Mouse (Mus musculus): ENCODE measurements around the gene Slc9a2.
"Not testable (repeated sequence)": the region's sequence is repeated elsewhere in the genome, so short reads cannot be mapped to it uniquely, and the experiment has no call there.

Gene Slc9a2

DNA sequence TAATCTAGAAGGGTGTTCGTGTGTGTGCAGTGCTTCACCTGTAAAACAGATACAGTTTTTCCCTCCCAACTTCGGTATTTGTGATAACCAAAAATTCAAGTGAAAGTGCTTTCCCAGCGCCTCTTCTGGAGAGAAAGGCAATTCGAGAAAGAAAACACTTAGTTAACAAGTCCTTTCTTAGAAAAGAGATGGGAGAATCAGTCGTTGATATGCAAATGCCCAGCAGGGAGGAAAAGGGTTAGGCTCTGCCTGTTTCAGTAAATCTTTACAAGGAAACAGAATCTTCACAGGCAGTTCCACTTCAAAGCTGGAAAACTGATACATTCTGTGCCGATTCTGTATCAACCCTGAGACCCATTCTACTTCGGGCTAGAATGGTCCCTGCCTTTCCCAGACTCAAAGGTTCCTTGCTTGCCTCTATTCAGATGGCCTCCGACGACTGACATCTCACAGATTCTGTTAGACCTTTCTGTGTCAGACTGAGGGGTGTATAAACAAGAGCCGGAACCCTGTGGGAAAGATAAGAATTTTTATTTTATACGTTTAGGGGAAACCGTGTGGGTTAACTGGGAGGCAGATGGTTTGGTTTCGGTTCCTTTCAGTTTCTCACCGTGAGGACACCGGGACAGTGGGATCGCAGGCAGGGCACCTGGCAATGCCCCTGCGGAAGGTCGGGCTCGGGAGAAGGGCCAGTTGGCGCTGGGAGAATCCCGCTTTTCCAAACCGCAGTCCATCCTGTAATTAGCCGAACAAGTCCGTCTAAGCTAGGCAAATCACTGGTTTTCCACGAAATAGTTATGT lies at the start of gene Slc9a2:
TSS of gene Slc9a2 (plus strand) at position 508 of the 801 bp plus-strand sequence.
- DNase-seq (ENCODE audit: low read depth, low spot score): peak; percentile 16

DNA sequence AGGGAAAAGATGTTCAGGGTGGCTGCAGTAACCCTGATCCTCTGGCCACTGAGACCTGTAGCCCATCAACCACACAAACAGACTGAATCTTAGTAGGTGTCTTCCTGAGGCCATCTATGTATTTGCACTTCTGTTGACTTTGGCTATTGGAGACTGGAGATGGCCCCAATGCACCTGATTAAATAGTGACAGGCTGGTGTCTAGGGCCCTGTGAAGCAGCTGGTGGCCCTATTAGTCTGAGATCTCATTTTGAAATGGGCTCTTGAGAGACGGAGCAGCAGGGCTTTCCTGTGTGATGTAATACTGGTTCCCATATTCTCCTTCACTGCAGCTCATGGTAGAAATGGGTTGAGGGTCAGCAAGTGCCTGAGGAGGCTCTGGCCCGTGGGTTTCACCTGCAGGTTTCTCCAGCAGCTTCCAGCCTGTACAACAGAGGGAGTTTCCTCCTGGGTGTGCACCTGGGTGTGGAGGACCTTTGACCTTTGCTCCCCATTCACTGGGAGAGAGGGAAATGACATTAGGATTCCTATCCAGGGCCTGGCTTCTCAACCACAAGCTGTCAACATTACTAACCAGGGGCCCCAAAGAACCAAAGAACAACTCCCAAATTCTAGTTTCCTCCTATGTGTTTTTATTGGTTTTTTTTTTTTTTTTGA lies 47.8 kb upstream of the Slc9a2 start:
- no peak for DNase-seq (ENCODE audit: low read depth, low spot score)

DNA sequence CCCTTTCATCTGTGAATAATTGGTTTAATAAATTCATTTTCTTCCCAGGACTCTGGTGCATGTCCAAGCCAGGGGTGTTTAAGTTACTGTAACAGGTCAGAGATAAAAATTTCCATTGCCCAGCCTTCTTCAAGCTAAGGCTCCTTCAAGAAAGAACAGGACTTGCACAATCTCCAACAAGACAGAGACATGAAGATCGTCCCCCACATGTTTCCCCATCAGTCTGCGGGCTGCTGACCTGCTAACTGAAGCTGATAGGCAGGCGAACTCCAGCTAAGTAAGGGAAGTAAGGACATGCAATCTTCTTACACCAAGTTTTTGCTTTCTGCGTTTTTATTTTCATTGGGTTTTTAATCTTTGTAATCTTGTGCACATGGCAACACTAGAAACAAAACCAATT lies 45.8 kb upstream of the Slc9a2 start:
- no peak for DNase-seq (ENCODE audit: low read depth, low spot score)

DNA sequence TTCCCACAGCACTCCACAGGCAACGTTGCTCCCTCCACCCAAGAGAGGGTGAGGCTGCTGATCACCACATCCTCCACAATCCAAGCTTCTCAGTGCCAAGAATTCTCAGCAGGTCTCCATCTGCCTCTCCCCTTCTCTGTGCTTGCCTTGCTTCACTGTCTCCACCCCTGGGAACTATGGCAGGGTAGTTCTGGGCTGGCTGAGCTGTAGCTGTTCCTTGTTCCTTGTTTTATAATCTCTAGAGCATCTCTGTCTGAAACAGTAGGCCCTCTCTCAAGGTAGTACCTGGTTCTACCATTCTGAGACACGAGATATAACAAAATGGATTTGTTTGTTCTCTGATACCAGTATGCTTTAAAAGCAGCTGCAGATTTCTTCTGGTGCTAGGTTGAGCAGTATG lies 32.1 kb upstream of the Slc9a2 start:
- no peak for DNase-seq (ENCODE audit: low read depth, low spot score)

DNA sequence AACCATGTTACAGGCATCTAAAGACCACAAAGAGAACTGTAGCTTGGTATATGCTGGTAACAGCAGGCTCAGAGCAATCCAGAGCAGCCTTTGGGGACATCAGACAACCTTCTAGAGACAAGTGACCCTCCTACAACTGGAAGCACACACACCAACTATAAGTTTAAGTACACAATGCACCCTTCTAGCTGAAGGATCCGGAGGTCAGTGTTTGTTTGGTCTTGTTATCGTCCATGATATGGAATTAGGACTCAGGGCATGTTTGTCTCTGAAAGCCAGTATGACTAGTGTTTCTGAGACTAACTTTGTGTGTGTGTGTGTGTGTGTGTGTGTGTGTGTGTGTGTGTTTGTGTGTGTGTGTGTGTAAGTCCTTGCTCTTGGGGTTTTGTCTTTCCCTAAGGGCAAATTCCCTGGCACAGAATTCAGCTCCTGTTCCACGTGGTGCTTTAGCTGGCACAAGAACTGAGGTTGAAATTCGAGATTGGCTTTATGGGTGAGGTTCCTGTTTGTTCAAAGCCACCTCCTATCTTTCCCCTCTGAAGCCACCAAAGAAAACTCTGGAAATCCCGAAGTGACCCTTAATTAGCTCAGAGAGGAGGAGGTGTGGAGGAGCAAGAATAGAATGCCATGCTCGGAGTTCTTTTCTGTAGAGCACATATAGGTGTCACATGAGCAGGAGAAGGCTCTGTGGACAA lies 29.4 kb upstream of the Slc9a2 start:
- DNase-seq (ENCODE audit: low read depth, low spot score): no peak

DNA sequence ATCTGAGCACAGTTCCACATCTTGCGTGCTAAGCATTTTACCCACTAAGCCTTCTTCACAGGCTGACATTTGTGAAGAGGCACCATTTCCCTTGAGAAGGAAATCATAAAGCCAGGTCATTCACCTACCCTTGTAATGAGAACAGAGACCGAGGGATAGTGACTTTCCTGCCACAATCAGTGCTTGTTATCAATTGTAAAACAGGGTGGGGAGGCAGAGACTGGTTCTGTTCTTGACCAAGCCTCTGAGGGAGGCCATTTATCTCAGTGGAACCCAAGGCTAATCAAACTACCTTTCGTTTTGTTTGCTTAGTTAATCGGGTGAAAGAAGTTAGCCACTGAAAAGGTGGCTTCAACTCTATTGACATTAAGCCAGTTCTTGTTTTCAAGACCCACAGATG lies 23.3 kb upstream of the Slc9a2 start:
- DNase-seq (ENCODE audit: low read depth, low spot score): no peak

DNA sequence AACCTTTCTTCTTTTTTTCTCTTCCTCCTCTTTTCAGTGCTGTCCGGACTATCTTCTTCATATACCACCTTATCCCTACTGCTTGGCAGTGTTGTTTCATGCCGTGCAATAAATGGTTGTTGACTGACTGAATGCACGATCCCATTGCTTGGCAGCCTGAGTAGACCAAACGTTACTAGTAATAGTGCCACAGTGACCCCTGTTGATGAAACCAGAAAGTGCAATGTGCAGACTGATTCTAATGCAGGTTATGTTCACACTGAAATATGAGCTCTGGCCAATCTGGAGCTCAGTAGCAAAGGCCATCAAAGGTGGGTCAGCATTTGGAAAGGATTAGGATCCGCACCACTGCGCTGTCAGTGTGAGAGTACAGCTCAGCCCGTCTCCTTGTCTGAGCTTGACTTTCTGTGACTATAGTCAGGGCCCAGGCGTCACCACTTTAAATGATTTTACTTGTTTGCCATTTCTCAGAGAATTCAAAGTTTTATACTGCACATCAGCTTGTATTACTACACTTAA lies 22.3 kb upstream of the Slc9a2 start:
- peak; percentile 22 for DNase-seq (ENCODE audit: low read depth, low spot score)

DNA sequence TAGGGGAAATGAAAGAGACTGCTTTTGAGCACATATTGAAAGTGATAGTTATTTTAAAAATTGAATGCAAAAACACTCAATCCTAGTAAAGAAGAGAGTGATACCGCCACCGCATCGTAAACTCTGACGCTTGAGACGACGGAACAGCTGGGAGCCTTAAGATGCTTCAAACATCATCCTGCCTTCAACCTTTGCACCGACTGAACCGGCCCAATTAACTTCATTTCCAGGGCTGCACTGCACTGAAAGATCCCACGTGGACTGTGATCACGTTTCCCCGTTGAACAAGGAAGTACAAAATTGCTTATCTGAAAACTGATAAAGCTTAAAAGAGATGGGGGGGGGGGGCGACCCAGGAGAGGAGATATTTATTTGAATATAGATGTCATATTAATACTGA lies 21.4 kb upstream of the Slc9a2 start:
- no peak for DNase-seq (ENCODE audit: low read depth, low spot score)

DNA sequence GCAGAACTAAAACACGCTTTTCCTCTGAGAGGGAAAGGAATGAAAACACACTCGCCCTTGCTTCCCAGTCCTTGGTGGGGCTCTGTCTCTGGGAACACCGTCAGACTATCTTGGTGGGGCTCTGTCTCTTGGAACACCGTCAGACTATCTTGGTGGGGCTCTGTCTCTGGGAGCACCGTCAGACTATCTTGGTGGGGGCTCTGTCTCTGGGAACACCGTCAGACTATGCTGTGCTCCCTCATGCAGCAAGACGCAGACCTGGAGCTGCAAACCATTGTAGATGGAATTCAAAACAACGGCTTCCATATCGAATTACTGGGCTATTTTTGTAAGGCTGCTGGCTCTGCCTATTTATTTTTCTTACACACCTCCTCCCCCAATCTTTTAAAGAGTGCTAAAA lies 20.9 kb upstream of the Slc9a2 start:
- DNase-seq (ENCODE audit: low read depth, low spot score): no peak

DNA sequence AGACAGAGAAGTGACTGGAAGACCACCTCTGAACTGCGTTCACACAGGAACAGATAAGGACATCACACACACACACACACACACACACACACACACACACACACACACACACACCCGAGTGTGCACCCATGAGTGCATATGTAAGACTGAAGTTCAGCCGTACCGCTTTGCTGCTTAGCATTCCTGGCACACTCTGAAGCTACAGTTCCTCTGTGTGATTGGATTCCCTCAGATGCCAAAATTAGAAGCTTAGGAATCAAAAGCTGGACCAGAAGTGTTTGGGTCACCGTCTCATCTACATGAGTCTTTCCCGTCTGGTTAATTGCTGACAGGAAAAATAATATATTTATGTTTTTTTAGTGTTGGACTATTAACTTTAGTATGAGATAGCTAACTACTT lies 19.5 kb upstream of the Slc9a2 start:
- DNase-seq (ENCODE audit: low read depth, low spot score): no peak

DNA sequence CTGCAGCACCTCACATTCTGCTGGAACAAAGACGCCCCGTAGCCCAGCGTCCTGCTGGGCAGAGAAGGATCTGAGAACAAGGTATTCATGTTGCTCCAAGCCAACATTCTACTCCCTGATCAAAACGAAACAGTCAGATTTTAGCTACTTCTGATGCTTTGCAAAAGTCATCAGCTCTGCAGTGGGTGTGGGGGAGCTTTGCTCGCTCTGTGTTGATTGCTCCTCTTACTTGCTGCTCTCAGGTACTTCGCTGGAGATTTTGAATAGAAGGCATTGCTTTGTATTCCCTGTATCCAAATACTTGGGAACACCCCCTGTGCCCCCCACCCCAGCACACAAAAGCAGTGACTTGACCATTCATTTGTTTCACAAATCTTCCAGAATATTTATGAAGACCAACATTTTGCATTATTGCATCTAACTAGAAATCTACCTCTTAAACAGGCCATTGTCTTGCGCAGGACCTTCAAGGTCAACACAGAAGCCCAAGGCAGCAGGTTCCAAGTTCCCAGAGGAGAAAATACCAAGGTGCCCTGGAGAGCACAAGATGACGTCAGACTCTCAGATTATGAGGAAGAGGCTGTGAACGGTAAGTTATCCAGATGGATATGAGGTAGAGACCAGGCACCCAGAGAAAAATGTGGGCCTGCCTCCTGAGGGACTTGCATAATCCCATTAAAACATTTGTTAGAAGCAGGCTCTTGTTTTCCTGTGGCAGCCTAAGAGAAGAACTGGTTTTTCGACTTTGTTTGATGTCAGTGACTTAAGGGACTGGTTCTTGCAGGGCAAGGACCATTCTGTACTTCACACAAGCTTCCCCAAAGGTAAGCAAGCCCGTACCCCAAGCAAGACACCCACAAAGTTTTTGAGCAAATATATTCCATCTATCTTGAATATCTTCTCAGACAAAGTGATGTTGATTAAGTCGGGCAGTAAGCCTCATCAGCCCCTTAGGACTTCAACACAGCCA lies 14.7 kb upstream of the Slc9a2 start:
- no peak for DNase-seq (ENCODE audit: low read depth, low spot score)

DNA sequence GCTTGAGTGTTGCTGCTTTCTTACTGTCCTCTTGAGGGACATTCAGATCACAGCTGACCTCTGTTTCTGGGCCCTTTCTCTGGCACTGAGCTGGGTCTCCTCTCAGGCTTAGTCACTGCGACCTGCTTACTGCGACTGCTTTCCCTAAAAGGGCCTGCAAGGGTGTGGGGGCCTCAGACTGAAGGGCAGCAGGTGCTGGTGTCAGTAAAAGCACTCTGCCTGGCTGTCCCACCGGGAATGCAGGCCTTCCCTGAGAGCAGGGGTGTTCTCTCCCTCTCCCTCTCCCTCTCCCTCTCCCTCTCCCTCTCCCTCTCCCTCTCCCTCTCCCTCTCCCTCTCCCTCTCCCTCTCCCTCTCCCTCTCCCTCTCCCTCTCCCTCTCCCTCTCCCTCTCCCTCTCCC lies 12.9 kb upstream of the Slc9a2 start:
- not testable (repeated sequence) for DNase-seq (ENCODE audit: low read depth, low spot score)

DNA sequence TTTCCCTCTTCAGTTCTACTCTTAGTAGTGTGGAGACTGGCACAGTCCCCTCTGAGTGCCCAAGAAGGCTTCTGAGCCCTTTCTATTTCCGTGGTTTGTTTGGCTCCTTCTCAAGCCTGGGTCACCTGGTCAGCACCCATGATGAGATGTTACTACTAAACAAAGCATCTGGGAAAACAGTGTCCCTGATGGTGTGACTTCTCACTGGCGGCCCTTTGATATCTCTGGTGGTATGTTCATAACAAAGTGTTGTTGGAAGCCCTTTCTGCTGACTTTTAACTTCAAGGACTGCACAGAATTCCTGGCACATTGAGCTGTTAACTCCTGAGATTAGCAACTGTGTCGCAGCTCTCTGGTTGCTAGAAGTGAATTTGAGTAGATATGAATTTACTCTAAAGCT lies 10.3 kb upstream of the Slc9a2 start:
- DNase-seq (ENCODE audit: low read depth, low spot score): no peak

DNA sequence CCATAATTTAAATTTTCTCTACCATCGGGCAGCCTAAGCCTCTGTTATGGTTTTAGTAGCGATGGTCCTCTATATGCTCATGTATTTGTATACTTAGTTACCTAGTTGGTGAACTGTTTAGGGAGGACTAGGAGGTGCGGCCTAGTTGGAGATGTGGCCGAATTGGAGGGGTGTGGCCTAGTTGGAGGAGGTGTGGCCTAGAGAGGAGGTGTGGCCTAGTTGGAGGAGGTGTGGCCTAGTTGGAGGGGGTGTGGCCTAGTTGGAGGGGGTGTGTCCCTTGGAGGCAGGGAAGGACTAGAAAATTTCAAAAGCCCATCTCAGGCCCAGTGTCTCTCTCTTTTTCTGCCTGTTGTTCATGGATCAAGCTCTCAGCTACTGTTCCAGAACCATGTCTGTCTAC lies 8.9 kb upstream of the Slc9a2 start:
- DNase-seq (ENCODE audit: low read depth, low spot score): no peak

DNA sequence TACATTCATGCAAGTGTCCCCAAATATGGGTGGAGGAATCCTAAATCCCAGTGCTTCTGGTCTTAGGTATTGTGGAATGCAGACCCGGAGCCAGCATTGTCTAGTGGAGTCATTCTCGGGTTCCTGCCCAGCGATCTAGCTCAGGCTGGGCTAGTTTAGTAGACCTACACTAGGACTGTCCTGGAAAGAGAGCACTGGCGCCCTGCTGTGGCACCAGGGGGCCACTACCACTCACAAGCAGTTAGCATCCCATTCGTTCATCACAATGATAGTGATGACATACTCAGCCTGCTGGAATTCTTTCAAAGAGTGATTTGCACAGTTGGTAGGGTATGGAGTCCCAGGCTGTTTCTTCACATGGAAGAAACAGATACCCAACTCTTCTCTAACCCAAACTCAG lies 3.1 kb upstream of the Slc9a2 start:
- no peak for DNase-seq (ENCODE audit: low read depth, low spot score)

DNA sequence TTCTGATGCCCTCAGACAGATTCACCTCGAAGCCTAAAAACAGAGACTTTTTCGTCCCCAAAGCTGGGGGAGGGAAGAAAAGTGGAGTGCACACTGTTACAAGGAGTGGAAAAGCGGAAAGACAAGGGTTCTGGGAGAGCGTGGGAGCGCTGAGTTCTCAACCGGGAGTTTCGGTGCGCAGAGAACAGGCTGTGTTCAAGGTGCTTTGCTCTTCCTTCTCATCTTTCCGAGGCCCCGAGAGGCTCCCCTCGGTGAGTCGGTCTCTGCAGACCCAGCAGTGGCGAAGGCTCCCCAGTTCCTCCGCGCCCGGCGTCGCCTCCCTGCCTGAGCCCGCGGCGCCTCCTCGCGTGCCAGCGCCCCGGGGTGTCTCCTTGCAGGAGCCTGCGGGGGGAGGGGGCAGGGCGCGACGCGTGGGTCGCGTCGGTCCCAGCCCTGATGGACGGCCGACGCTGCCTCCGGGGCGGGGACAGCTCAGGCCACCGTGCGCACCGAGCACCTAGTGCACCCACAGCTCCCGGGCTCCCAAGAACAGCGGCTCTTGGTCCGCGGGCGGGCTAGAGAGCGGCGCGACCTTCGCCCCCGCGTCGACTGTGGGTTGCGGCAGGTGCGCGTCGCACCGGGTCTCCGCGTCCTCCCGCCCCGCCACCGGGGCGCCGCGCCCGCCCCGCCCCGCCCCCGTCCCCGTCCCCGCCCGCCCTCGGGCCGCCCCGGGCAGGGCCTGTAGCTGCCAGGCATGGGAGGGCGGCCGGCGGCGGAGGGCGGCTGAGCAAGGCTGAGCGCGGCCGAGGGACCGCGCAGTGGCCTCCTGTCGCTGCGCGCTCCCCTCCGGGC lies 709 bp downstream of the Slc9a2 start:
- peak; percentile 22 for DNase-seq (ENCODE audit: low read depth, low spot score)

DNA sequence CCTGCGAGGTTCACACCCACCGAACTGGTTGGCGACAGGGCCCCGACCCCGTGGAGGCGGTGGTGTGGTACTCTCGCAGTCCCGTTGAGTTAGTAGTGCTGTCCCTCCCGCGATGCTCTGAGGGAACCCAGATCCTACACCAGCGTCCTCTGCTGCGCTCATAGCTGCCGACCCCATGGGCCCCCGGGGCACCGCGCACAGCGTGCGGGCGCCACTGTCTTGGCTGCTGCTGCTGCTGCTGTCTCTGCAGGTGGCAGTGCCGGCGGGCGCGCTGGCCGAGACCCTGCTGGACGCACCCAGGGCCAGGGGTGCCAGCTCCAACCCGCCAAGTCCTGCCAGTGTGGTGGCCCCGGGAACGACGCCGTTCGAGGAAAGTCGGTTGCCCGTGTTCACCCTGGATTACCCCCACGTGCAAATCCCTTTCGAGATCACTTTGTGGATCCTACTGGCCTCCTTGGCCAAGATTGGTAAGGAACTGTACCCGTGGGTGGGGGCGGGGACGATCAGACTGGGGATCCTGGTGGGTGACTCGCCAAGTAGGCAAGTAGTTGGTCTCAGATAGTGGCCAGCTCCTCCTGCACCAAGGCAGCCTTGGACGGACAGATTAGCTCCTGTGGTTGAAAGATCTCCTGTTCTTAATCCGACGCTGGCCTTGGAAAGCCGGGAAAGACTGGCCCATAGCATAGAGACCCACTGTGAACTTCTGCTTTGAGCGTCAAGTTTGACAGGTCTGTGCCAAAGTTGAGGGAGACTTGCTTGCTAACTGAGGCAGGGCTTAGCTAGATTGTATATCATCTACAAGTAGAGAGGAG lies 1.5 kb downstream of the Slc9a2 start:
- no peak for DNase-seq (ENCODE audit: low read depth, low spot score)

DNA sequence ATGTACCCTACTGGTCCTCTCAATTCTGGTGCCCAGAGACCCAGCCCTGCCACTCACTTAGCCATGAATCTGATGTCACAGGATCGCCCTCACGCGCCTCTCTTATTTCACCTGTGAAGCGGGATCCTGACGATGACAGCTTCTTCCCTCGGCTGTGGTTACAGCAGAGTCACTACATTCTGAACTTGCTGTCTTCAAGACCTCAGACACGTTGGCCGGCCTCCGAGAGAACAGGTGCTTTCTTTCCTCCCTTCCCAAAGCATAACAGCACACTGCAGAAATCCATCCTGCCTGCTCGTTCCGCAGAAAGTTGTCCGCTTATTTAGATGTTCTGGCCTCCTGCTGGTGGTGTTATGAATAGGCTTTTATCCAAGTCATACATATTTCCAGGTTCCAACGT lies 13.9 kb downstream of the Slc9a2 start:
- DNase-seq (ENCODE audit: low read depth, low spot score): no peak

DNA sequence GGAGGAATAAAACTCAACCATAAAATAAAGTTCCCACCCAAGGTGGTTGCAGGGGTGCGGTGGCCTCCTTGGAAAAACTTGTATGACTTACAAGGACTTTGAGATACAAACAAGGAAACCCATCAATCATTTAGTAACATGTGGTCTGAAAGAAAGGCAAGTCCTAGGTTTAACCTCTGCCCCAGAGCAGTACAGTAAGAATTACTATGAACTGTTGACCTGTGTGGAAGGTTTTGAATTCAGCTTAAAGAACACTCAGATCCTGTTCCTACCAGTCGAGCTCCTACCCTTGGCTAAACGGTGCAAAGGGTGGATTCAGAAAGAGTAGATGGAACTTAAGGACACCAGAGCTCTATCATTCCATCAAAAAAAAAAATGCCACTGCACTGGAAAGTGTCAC lies 16.1 kb downstream of the Slc9a2 start:
- DNase-seq (ENCODE audit: low read depth, low spot score): no peak

DNA sequence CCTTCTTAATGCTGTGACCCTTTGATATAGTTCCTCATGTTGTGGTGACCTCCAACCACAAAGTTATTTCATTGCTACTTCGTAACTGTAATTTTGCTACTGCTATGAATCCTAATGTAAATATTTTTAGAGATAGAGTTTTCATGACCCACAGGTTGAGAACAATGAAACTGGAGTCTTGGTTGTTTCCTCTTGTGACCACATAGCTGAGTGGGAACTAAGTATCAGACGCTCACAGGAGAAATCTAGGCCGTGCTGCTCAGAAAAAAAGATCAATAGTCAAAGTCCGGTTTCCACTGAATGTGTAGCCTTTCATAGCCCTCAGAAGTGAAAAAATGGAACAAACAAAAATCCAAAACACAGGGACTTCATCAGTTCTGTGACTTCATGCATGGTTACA lies 24.7 kb downstream of the Slc9a2 start:
- no peak for DNase-seq (ENCODE audit: low read depth, low spot score)
